Mouse (Mus musculus): ENCODE measurements around the gene Bspry.

The Bspry gene

DNA sequence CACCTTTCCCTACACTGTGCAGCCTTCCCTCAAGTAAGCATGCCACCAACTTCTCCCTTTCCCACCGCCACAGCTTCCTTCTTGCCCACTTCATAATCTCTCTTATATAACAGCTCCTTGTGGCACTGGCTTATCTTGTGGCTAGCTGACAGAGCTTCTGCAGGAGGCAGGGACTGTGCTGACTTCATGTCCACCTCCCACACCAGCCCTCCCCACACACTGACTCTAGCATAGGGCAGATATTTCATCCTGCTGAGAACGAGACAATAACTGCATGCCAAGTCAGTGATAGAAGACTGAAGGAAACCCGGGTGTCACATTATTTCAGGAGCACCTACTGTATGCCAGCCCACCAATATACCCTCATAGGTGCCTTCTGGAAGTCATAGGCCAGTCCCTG lies 35.6 kb downstream of the Bspry start:
- DNase-seq (ENCODE audit: low spot score in 2 of 2), result peak; percentile 38 to 69

DNA sequence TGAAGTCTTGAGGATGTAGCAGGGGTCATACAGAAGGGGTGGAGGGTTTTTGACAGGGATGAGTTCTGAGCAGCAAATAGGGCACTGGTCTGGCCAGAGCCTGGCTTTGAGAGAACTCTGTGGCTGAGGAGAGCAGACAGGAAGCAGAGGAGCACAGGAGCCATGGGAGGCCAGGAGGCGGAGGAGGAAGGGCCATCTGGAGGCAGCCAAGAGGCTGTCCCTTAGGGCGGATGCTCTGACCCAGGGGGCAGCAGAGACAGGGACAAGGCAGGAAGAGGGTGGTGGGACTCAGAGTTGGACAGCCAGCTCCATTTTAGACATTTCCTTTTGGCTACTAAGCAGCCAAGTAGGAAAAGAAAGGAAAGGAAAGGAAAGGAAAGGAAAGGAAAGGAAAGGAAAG lies 36.2 kb downstream of the Bspry start:
- DNase-seq (ENCODE audit: low spot score in 2 of 2), result peak; percentile 57 to 75

DNA sequence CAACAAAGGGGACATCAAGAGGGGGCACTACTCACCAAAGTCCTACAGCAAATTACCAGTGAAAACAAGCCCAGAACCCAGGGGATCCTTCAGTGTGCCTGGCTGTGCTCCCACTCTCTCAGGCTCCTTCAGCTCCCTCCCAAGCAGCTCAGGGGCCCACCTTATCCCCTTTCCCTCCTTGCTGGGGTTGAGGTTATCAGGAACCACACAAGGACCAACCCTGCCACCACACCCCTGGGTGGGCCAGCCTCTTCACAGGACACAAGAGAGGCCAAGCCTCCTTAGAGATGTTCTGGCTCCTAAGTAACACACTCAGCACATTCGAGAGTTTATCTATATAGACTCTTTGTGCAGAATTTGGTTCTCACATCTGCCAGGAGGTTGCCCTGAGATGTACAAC lies 36.7 kb downstream of the Bspry start:
- peak; percentile 87 to 88 for DNase-seq (ENCODE audit: low spot score in 2 of 2)

DNA sequence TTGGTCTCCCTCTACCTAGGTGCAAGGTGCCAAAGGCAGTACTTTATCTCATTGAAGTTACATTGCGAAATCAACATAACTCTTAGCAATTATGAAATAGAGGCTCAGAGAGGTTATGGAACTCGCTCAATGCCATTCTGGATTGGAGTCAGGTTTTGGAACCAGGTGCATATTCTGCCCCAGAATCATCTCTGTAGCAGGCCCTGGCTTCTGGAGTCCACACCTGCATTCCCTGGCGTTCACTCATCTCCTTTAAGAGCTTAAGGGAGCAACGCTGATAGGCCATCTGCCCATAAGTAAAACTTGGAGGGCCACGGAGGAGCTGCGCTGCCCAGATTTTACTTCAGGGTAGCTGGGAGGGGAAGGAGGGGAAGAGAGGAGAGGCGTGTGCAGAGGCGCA lies 37.2 kb downstream of the Bspry start:
- DNase-seq (ENCODE audit: low spot score in 2 of 2), result peak; percentile 39 to 69

DNA sequence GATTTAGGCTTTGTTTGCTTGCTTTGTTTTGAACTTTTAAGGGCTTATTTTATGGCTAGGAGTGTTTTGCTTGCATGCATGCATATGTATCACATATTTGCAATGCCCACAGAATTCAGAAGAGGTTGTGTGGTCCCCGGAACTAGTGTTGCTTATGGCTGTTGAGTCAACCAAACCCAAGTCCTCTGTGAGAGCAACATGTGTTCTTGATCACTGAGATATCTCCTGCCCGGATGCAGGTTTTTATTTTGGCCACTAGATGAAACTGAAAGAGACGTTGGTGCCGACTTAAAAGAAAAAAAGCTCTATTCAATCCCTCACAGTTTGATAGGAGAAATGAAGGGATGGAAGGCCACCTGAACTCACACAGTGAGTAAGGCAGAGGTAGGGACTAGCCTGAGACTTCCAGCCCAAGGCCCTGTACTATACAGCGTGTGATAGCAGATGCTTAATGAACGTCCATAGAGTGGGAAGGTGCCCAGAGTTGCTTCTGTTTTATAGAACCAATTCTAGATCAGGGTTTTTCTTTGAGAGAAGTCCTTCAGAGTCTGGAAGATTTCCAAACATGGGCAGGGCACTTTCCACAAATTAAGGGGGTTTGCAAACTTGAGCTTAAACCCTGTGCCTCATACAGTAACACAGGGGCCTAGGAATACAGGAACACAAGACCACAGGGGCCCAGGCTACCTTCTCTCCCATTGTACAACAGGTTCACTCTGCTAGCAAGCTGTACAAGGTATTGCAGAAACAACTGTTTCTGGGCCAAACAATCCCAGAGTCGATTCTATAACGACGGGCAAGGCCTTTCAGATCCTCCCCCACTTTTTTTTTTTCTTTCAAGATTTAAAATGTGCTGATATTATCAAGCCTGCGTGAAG lies 37.9 kb downstream of the Bspry start:
- peak in 1 of 2 experiments; percentile 60 for DNase-seq (ENCODE audit: low spot score in 2 of 2)

DNA sequence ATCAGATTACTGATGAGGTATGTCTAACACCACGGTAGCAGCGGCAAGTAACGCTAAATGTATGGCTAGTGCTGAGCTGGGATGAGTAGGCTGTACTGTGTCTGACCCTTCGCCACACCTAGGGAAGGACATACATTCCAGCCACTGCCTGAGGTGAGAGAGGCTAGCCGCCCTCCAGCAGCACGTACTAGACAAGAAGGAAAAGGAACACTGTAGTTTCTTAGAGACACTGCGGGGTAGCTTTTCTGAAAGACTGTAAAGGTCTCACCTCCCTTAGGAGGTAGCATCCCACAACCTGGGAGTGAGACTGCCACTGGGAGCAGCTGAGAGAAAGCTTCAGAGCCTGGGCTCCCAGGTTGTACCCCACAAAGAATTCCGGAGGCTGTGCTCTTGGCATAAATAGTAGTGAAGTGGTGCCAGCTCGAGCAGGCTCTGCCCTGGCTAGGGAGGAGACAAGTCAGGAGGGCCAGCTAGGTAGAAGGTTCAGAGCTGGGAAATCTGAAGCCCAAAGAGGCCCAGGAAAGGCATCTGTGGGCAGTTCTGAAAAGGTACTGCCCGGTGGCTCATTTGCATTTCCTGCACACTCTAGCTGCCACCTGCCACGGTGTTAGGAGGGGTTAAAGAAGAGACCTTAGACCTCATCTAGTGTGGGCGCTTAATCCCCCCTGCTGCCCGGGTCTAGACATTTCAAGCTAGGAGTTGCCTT lies 38.7 kb downstream of the Bspry start:
- DNase-seq (ENCODE audit: low spot score in 2 of 2), result peak; percentile 28 to 69

DNA sequence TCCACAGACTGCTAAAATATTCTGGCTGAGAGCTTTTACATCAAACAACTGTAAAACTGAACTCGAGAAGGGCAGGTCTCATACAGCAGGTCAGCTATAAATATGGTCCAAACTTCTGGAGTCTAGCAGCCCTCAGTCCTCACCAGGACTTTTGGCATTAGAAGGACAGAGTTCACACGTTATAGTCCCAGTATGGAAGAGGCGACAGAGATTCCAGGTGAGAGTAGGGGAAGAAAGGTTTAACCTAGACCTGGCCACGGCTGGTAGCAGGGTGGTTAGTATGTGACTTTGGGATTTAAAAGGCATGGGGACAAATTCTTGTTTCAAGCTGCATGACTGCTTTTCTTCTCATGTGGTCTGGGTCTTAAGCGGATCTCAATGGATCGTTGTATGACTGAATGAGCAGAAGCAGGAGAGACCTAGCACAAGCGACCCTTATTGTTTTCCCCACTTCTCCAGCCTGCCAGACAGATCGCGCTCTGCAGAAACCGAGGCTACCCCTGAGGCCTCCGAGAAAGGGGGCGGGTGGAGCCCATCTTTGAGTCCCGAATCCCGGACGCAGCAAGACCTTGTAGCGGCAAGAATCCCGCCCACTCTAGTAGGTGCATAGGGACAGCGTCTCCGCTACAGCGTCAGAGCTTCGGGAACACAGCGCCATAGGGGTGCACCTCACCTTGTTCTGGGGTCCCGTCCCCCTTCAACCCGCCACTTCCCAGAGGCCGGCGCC lies 39.4 kb downstream of the Bspry start:
- DNase-seq (ENCODE audit: low spot score in 2 of 2), result peak in 1 of 2 experiments; percentile 58

DNA sequence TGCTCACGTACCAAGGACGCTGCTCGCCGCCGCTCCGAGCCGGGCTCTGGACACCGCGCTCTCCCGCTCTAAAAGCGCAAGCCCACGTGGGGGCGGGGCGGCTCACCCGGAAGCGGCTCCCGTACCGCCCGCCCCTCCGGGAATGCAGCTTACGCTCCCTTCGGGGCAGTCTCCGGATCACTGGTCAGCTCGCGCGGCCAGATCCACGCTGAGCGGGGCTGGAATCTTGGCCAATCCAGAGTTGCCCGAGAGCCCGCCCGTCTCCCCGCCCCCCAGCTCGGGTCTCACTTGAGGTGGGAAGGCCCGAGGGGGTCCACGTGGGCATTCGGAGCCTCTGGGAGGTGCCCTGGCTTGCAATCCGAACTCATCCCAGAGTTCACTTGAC lies 40.0 kb downstream of the Bspry start, which contains the start of gene Alad:
Gene Alad (minus strand): TSS at position 70 of the 385 bp plus-strand sequence.
- peak; percentile 84 to 92 for DNase-seq (ENCODE audit: low spot score in 2 of 2)

DNA sequence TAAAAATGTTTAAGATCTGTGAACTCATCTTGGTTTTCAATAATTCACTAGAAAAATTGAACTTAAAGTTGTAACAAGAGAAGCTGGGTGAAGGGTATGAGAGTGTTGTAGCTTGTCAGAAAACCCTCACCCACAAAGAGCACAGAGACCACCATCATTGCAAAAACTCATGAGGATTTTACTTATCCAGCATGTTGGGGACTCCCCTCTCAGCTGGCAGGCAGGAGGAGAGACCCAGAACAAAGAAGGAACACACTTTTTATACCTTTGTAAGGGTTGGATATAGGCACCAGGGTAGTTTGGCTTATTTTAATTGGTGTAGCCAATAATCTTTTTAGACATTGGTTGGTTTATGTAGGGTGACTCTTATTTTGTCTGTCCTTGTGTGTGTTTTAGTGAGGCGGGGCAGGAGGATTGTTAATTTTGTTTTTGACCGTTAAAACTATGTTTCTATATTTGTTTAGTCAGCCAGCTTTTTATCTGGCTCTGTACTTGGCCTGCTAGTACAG lies 41.1 kb downstream of the Bspry start:
- no peak for DNase-seq (ENCODE audit: low spot score in 2 of 2)

DNA sequence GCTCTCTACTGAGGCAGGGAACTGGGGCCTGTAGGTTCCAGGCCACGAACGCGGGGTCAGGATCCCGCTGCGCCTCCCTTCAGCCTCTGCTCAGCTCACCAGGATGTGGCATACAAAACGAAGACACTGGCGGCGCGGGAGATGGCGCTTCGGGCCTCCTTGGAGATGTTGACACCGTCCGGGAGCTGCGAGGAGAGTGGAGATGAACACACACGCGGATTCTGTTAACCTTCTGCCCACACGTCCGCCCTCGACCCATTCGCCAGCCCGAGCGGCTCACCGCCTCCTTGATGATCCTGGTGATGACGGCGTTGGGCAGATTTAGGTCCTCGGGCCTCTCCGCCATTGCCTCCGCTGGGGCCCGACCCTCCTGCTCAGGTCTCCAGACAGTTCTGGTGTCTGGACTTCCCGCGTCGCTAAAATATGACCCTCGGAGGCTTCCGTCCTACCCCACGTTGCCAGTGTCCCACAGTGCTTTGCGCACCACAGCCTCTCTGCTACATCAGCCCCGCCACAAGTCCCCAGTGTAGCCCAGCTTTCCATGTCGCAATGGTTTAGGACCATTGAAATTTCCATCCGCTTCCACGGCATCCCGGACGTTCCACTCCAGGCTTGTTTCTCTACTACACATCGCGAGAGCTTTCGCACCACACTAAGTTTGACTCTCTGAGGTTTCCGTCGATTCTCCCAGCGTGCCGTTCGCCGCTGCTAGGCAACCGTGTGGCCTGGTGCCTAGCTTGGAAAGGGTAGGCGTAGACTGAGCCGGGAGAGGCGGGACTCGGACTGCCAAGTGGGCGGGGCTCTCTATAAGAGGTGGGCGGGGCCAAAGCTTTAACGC lies 45.0 kb downstream of the Bspry start, which contains the start of the genes Pole3 and 4933430I17Rik:
Gene Pole3 (minus strand): TSS at position 418 of the 838 bp plus-strand sequence.
Gene 4933430I17Rik (plus strand): TSS at position 719 of the 838 bp plus-strand sequence.
- DNase-seq (ENCODE audit: low spot score in 2 of 2), result peak; percentile 95 to 97

DNA sequence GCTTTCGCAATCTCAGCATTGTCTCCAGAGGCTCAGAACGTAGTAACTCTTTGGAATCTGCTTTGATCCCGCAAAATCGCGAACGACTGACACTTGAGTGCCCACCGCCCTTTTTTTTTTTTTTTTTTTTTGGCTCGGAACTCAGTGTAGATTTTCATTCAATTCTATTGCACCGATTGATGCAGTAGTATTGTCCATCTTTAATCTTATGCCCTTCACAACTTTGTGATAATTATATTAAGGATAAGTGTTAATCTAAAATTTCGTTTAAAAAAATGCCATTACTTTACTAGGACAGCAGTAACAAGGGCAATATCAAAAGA lies 45.6 kb downstream of the Bspry start:
- no peak for DNase-seq (ENCODE audit: low spot score in 2 of 2)

DNA sequence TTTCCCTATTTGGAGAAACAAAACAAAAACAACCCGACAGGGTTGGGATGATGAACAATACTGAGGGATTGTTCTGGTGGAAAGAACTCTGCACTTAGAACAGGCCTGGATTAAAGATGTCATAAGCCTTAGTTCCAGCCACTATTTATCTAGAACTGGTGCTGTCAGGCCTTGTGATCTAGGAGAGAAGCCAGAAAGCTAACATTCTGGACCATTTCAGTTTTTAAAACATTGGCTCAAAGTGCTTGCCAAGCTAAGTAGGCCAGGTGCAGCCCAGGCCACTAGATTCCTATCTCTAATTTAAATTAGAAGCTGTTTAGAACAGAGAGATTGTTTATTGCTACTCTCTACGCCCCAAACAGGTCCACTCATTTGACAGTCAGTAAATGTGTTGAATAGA lies 46.4 kb downstream of the Bspry start:
- no peak for DNase-seq (ENCODE audit: low spot score in 2 of 2)

DNA sequence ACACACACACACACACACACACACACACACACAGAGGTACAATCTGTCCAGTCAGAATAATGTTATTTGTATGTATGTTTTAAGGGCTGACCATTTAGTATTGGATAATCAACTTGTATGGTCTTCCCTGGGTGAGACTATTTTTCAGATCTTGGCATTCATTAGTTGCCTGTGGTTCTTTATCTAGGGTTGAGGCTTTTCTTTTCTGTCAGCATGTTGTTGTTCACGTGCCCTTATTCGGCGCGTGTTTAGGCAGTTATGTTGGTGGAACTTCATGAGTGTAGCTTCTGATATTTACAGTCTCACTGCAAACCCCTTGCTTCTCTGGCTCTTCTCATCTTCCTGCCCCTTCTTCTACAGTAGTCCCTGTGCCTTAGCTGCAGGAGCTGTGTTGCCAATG lies 47.8 kb downstream of the Bspry start:
- DNase-seq (ENCODE audit: low spot score in 2 of 2), result no peak

DNA sequence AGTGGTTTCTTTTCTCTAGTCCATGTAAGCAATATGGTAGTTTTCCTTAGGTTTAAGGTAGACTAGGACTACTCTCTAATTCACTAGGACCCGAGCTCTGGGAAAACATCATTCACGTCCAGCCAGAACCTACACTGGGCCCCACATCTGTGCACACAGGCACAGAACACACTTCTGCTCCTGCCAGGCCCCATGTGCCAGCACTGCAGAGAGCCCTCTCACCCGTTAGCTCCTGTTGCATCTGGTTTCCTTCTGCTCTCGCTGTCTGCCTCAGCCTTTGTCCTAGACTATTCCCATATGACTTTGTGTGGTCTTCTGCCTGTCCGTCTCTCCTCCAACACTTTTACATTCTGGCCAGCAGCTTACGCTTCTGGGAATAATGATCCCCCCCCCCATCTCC lies 53.9 kb downstream of the Bspry start:
- no peak for DNase-seq (ENCODE audit: low spot score in 2 of 2)

DNA sequence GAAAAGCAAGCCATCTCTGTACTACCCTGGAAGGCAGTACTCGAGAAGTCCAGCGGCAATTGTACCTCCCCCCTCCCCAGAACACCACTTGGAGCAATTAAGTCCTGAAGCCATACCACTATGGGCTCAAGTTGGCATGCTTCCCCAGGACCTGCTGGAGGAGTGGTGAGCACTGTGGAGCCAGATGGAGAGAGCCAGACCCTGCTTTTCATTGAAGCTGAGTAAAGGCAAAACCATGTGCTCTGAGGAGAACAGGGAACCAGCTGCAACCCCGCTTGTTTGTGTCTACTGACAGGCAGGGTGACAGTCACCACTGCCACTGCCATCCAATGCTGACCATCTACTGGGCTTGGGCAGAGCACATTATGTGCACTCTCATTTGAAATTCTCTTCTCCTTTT lies 61.9 kb downstream of the Bspry start:
- no peak for DNase-seq (ENCODE audit: low spot score in 2 of 2)

DNA sequence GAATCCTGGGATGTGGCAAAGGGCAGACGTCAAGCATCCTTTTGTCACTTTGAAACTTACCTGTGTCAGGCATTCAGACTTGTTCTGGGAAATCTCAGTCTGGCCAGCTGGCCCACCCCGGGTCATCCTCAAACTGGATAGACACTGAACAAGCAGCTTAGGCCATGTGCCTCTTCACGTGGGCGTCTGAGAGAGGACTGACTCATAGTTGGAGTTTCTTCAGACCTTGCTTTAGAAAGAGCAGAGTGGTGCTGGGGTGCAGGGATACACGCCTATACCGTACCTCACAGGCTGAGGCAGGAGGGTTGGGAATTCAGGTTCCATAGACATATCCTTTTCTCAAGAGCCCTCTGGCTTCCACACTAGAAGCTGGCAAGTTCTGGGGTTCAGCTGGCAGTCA lies 63.9 kb downstream of the Bspry start:
- no peak for DNase-seq (ENCODE audit: low spot score in 2 of 2)

DNA sequence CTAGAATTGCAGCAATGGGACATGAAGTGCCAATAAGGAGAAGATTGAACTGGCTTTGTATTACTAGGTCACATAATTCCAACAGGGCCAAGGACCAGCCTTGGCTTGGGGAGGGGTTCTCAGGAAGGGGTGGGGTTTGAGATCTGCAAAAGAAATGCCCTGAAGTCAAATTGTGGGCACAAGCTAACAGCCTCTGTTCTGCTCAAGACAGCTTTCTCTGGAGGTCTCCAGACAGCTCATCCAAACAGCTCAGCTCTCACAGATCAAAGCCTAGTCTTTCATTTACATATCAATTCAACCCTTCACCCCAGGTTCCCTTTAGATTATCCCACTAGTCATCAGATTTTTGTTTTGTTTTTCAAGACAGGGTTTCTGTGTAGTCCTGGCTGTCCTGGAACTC lies 64.9 kb downstream of the Bspry start:
- DNase-seq (ENCODE audit: low spot score in 2 of 2), result no peak

All from spleen, postnatal 4 days (tissue).